Mouse (Mus musculus): ENCODE measurements around the gene Eya2. TPM values are rescaled to one million over a fixed set of nuclear protein-coding genes. Genes with fewer than 3 reads are reported as not detected.
A peak's percentile ranks its signal among the peaks of the same experiment; 100 is the strongest.

The Eya2 gene
- polyA plus RNA-seq, 1 experiment from 2014 or later: 23.5 TPM

DNA sequence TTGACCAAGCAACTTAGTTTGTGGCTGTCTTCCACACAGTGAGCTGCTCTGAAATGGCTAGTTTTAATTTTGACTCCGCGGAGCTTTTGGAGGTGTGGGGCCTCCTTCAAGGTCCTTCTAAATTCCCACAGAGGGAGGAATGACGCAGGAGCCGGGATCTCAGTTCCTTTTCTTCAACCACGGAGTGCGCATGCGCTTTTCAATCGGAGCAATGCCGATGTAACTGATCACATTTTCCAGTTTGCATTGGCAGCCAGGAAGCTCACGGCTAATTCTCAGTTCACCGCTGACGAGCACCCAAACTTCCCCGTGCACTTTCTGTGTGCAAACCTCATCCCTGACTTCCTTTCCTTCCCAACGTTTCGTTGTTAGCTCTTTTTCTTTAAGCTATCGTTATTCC, 4.1 kb upstream of the Eya2 start:
- no peak for DNase-seq (ENCODE audit: low spot score)

DNA sequence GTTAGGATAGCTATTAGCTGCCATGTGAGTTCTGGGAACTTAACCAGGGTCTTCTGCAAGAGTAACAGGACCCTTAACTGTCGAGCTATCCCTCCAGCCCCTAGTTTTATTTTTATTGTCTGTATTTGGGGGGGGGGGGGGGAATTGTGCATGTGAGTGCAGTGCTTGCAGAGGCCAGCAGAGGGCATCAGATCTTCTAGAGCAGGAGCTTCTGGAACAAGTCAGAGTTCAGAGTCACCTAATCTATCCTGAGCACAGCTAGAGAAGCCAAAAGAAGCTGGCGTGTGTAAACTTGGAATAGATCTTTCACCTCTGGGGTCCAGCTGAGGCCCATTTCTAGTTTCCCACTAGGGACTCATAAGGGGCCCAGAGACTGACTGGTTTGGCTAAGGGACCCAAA, 1.1 kb upstream of the Eya2 start:
- DNase-seq (ENCODE audit: low spot score): peak; percentile 27

DNA sequence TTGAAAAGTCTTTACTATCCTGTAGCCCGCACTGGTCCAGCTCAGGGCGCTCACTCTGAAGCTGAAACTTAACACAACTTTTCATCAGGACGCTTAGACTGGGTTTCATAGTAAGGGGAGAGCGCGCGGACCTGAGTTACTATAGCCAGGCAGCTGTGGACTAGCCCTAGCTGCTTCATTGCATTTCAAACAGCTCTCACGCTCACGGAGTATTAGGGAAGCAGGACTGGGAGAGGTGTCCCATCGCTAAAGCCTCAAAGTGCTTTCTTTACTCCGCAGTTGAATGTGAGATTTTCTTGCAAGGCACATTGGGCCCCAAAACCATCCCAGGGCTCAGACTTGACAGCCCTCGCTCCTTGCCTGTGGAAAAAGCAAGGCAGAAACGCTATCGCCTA, 841 bp downstream of the Eya2 start:
- DNase-seq (ENCODE audit: low spot score): no peak

DNA sequence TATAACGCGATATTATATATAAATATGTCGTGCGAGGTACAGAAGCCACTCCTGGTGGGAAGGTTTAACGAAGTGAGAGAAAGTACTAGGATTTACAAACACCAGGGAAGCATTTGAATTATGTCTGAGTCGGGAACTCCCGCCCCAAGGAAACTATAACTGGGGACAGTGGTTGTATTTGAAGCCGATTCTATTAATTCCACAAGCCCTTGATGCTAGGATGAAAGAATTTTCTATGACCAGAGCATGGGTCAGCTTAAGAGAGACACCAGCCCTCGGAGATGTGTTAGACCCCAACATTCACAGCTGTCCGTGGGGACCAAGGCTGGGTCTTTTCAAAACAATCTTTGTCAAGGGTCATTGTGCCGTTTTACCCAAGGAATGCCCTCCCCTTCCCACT, 1.3 kb downstream of the Eya2 start:
- no peak for DNase-seq (ENCODE audit: low spot score)

DNA sequence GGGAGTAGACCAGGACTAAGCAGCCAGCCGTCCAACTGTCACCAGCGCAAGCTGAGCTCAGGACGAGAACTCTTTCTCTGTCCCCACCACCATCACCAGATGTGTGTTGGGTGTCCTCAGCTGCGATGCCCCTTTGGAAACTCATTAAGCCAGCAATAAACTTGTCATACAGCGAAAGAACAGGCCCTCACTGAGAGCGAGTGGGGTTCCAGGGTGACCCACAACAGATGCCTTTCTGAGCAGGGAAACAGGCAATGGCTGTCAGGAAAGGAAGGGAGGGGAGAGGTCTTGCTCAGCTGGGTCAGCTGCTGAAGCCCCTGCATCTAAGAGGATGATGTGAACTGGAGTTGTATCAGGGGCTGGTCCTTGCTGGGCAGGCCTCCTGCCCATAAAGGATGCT, 2.7 kb downstream of the Eya2 start:
- no peak for DNase-seq (ENCODE audit: low spot score)

DNA sequence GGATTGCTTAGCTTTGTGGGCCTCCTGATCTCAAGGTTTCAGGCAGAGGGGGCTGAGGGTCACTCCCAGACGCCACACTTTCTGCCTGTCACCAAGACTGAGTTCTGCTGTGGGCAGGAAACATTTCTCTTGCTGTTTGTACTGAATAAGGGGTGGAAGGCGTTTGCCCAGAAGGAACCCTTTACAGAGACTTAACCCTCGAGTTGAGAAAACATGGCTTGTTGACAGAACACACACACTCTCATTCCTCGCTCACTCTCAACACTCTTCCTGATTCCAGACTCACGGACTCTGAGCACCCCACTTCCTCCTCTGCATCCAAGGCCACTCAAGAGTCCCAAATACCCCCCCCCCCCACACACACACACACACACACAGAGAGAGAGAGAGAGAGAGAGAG, 3.3 kb downstream of the Eya2 start:
- DNase-seq (ENCODE audit: low spot score): no peak

DNA sequence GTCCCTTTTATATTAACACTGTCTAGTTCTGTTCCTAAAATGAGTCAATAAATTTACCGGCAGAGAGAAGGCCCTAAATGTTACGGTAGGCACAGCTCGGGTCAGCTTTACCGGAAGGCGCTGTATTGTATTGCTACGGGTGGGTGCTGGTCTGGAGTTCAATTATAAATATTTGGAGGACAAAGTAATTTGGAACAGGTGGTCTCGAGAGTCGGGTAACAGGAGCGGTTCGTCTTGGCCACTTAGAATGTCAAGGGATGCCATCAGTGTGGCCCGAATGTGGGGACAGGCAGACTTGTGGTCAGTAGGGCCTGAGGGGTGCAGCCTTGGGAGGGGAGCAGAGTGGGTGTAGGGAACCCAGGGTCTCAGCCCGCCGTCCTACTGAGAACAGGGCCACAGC, 4.7 kb downstream of the Eya2 start:
- DNase-seq (ENCODE audit: low spot score): no peak

DNA sequence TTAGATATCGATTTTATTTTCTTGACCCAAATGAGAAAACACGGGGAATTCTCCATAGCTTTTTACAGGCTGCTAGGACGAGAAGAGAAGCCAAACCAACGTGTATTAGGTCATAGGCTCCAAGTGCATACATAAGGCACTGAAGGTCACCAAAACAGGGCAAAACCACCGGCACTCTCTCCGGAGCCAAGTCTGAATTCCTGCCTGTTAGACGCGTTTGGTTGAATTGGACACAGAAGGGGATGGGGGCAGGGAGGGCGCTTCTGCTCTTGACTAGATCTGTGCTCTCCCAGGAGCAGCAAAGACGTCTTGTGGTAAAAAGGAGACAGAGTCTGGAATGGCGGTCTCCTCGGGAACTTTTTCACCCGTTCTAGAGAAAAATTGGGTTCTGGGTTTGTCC, 6.1 kb downstream of the Eya2 start:
- no peak for DNase-seq (ENCODE audit: low spot score)

DNA sequence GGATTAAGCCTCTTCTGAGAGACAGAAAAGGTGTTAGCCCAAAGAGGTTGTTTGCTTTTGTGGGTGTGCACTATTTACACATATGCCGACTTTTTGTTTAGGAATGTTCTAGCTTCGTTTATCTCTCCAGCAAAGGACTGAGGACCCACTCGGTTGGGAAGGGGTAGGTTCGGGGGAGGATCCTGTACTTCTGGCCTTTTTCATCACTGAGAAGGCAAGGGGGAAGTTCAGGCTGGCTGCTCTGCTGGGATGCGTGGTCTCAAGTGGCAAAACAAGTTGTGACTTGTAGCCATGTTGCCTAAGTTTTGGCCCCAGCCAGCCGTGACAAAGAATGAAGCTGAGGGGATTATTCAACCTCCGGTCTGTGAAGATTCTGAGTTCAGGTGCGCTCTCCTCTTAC, 6.8 kb downstream of the Eya2 start:
- no peak for DNase-seq (ENCODE audit: low spot score)

DNA sequence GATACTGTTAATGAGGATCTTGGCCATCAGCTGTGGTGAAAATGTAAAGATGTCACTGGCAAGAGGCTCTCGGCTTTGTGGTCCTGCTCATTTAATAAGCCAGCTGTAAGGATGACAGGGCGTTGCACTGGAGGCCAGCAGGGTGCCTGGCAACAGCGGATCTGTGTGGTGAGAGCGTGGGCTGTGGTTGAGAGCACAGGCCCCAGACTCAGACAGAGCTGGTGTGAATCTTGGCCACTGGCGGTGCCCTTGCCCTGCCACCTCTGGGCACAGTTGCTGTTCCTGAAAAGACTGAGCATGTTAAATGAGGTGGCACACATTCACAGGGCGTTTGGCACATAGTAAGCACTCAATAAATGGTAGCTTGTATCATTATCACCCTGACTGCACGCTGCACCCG, 8.9 kb downstream of the Eya2 start:
- DNase-seq (ENCODE audit: low spot score): no peak

DNA sequence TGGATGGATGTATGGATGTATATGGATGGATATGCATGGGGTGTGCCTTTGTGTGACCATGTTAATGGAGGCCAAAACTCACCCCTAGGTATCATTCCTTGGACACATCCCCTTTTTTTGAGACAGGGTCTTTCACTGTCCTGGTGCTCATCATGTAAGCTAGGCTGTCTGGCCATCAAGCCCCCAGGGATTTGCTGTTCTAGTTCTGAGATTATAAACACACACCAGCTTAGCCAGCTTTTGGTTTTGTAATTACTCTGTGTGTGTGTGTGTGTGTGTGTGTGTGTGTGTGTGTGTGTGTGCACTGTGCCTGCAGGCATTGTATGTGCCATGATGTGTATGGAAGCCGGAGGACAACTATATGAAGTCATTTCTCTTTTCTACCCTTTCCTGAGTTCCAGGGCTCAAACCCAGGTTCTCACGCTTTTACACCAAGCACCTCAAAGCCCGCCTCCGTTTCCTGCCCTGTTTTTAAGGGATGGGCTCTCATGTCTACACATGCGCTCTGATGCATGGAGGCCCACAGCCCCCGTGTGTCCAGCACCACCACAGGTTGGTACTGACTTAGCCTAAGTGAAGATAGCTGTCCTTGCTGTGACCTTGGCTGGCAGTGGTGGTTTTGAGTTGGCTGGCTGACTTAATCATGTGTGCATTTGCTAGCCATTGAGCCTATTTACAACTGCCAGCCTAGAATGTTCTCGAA, 16.9 kb downstream of the Eya2 start:
- DNase-seq (ENCODE audit: low spot score): no peak

DNA sequence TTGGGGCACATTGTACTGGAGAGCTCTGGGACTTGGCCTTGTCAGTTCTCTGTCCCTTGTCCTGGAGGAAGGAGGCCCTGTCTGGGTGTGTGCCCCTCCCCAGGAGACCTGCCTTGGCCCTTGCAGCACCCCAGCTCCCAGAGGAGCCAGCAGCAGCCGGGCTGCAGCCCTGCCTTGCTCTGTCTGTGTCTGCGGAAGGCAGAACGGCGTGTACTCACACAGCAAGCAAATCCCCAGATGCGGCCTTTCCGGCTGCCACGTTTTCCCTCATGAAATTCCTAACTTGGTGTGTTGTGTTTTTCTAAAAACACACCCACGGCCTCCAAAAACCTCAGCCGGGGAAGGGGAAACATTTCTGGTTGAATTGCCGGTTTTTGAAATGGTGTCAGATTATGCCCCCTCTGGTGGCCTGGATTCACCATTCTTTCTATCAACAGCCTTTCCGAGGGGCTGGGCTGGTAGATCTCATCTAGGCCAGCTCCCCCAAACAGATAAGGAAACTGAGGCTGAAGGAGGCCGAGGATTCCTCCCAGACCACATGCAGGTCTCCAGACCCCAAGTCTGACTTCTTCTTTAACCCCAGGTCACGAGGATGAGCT, 19.0 kb downstream of the Eya2 start:
- no peak for DNase-seq (ENCODE audit: low spot score)

DNA sequence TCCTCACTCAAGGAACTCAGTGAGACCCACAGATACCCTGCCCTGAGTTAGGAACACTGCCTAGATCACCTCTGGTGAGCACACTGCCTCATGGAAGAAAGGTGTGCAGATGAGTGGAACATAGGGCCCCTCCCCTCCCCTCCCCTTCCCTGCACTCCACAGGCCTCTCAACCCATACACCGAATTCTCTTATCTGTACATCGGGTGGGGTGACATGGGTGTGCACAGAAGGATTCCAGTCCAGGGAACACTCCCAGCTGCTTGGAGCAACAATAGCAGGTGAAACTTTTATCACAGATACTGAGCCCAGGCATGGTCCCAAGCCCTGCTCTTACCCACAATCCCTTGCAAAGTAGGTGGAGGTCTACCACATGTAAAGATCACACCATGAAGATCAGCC, 26.7 kb downstream of the Eya2 start:
- no peak for DNase-seq (ENCODE audit: low spot score)

DNA sequence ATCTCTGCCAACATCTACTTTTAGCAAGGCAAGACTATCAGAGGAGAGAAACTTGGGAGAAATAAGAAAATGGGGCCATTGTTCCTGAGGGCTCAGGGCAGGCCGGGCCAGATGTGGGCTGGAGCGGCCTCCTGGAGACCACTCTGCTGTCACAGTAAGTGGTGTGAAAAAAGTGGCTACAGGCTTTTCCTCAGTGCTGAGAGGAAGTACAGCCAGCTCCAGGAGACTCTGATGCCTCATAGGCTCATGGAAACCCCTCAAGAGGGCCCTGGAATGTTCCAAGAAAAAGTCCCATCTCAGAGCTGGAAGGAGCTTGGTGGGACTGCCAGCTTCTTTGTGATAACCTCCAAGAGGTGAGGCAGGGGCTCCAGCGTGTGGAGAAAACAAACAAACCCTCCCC, 27.8 kb downstream of the Eya2 start:
- no peak for DNase-seq (ENCODE audit: low spot score)

DNA sequence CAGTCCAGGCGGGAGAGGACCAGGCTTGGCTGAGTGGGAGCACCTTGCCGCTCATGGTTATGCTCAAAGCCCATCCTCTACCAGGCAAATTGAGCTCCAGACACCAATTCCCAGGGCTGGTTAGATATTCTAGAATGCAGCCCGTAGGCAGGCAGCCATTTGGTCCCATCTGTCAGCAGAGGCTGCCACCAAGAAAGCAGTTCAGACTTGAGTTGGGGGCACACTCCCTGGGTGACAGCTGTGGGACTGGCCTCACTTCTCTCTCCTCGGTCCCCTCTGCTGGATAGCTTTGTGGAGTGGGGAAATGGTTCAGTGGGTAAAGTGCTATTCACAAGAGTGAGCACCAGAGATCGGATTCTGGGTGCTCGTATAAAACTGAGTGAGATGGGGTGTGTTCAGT, 32.0 kb downstream of the Eya2 start:
- DNase-seq (ENCODE audit: low spot score): no peak

DNA sequence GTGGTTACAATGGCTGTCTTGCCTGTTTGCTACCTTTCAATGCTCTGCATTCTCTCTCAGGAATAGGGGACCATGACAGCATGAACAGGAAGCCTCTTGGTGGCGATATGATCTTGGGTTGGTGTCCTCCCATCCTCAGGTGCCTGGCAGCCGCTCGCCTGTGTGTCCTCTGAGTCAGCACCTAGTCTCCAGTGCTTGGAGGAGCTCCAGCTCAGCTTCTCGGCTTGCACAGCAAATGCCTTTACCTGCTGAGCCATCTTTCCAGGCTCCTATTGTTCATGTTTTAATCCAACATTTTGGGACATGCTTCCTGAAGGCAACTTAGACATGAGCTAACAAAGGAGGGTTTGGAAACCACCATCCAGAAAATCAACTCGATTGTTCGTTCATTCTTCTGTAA, 33.1 kb downstream of the Eya2 start:
- DNase-seq (ENCODE audit: low spot score): peak; percentile 40

DNA sequence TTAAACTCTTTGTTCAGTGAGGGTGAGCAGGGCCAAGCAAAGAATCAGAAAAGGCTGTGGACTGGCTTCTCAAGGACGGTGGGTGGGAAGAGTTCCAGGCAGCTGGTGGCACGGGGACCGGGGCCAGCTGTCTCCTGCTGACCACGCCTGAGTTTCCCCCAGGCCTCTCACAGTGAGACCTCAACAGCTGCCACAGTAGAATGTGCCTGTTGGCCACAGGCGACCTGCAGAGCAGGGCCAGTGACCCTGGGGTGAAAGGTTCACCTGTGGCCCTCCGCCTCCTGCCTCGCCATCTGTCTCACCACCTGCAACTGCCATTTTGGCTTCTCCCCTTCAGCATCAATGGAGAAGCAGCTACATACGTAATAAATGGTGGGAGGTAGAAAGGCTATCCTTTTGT, 35.1 kb downstream of the Eya2 start:
- no peak for DNase-seq (ENCODE audit: low spot score)

DNA sequence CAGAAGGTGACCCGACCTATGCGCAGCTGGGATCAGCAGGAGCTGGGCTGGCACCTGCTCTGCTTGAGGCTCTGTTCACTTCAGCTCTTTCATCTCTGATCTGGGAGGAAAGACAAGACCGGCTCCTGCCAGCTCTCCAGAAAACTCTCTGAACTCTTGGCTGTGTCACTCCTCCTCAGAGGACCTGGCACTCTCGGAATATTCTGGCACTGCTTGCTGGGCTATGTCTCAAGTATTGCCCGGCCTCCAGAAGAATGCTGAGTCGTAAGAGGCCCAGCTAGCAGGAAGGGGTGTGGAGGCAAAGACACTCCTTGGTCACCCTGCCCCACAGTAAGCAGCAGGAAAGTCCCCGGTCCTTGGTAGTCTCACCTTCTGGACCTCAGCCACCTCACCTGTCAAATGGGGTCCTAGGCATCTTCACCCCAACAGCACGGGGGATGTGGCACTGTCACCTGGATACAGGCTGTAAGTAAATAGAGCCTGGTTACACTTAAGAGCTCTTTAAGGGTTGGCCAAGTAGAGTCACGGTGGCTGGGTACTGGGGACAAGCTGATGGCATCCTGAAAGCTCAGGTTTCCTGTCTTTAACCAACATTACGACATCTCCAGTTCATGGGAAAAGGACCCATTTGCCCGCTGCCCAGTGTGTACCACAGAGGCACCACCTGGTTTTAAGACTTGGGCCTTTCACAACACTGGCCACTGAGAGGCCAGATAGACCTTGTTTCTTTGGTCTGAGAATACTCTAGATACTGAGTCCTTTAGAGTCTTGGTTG, 38.4 kb downstream of the Eya2 start:
- DNase-seq (ENCODE audit: low spot score): no peak

DNA sequence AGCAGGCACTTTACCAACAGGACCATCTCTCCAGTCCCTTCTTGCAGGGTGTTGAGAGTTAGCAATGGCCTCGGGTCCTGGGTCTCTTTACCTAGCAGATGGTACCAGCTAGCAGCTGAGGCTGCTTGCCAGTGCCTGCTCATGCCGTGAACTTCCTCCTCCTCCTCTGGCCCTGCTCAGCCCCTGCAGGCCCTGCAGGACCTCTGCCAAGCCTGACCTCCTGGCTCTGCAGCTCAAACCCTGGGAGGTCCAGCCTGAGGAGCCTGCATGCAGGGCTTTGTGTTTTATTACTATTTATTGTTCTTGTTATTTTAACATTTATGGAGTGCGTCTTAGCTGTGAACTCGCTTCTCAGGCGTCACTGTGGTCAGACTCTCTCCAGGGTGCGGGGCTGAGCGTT, 39.6 kb downstream of the Eya2 start:
- DNase-seq (ENCODE audit: low spot score): no peak

DNA sequence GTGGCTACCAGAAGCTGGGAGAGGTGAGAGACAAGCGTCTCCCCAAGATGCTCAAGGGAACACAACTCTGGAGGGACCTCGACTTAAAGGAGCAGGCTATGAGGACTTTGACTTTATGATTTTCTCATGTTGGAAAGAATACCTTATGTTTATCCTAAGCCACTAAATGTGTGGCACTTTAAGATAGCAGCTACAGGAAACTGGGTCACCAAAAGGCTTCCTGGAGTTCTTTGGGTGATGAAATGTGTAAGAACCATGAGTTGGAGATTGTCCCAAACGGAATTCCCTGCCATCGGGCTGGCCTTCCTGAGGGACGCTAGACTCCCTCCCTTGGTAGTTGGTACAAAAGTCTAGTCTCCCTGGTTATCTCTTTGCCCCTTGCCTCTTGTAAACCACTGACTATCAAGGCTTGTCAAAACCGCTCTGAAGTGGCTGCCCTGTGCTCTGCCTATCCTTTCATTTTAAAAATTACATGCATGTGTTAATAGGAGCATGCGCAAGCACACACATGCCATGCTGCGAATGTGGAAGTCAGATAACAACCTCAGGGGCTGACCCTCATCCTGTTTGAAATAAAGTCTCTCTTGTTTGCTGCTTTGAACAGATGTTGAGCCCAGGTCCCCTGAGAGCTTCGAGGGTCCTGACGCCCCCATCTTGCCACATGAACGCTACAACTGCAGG, 44.4 kb downstream of the Eya2 start:
- DNase-seq (ENCODE audit: low spot score): peak; percentile 27

DNA sequence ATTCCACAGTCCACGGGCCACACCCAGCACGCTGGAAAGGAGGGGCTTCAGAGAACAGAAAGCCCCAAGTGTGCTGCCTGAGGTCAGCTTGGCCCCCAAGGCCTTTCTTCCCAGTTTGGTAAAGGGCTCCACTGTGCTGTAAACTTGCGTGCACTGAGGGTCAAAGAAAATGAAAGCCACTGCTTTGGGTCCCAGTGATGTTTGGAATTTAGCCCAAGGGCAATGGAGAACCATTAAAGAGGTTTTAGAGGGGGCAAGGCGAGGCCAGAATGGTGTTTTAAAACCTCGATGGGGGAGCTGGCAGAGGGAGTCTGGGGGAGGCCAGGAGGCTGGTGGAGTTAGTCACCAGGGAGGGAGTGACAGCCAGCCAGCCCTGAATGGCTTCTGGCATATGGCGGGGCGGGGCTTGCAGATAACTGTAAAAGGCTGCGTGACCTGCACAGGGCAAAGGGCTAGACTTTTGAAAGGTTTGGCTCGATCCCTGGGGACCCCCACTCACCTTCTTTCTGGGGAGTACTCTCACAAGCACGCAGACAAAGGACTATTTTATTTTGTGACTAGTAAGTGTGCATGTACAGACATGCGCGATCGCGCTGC, 47.2 kb downstream of the Eya2 start:
- no peak for DNase-seq (ENCODE audit: low spot score)

DNA sequence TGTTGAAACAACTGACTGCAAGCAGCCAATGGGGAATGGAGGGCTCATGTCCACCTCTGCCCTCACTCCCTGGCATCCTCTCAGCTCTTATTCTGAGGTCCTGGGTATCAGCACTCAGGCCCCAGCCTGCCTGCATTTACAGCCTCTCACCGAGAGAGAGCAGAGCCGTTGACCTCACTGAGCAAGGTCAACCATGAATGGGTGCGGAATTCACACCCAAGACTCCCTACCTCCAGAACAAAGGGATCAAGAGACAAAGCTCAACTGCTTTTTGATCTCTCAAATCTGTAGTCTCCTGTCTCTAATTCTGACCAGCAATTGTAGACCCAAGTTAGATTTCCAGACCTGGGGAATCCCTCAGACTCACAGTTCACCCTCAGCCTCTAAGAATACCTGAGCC, 48.8 kb downstream of the Eya2 start:
- no peak for DNase-seq (ENCODE audit: low spot score)
